Mouse (Mus musculus): ENCODE results near the gene Gm20388.

GRCm38 (mm10) chr8:122430646-122431045 lies 2520.0 kb downstream of the Gm20388 start:
- no peak for TF ChIP-seq CTCF (IDR thresholded peaks at IDR 0.05; ENCODE audit: low read depth, low read length)
- TF ChIP-seq EP300 (IDR thresholded peaks at IDR 0.05; ENCODE audit: insufficient read depth, low read depth, low read length) = no peak
- no peak for TF ChIP-seq POLR2A (IDR thresholded peaks at IDR 0.05; ENCODE audit: insufficient read depth, low read length)

Measured in ES-Bruce4 (cell line).